Mouse (Mus musculus): ENCODE data around the gene Rimbp2. TPM values are rescaled to one million over a fixed set of nuclear protein-coding genes. Genes with fewer than 3 reads are reported as not detected.
"Not testable (repeated sequence)": the region's sequence is repeated elsewhere in the genome, so short reads cannot be mapped to it uniquely, and the experiment has no call there.

The Rimbp2 gene
- total RNA-seq, 2 experiments from 2014 or later: 0.05 to 0.25 TPM

DNA sequence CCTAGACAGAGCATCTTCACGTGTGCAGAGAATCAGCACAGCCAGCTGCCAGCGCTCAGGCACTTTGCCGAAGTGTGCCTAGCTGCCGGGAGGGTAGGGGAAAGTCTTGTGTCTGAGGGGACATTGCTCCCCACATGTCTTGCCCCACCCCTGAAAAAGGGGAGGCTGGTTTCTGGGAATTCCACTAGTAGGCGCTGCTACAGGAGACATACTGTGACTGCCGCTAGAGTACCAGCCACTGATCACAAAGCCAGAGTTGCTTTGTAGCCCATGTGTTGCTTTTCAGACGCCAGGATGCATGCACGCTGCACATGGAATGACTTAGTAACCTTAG, 213.5 kb downstream of the Rimbp2 start:
- DNase-seq: no peak

DNA sequence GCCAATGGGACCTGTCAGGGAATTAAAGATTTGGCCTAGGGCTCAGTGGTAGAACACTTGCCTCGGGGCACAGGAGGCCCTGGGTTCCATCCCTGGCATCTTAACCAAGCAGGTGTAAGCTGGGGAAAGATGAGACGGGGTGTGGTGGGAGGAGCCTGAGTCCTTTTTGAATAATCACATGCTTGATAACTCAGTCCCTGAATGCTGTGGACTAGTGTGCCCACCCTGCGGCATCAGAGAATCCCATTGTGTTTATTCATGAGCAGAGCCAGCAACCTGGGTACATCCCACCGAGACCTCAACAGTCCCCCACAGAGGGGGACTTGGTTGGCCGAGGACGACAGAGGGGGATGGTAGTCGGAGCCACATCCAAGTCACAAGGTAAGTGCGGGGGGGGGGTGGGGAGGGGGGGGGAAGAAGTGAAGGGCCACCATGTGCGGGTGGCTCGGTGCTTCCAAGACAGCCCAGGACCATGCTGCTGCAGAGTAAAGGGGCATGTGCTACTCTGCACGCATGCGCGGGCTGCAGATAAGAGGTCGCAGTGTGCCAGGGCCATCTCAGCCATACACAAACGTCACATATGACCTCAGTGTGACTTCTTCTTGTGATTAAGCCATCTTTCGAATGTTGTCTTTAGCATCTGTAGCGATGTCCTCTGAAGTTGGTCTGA, 214.0 kb downstream of the Rimbp2 start:
- DNase-seq: no peak

DNA sequence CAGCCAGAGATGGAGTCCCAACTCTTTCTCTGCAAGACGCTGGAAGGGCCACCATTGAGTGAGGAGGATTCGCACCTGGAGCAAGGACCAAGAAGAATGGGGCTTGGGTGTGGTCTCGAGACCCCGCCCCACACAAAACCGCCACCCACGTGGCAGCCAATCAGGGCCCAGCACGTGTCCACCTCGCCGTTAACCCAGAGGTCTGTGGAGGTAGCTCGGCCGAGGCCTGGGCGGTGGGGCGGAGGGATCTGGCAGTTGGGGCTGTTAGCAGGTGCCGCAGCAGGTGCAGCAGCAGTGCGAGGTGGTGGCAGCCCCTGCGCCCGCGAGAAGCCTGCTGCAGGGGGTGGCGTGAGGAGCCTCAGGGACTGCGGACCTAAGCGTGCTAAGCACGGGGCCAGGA, 217.4 kb downstream of the Rimbp2 start:
- no peak for DNase-seq

DNA sequence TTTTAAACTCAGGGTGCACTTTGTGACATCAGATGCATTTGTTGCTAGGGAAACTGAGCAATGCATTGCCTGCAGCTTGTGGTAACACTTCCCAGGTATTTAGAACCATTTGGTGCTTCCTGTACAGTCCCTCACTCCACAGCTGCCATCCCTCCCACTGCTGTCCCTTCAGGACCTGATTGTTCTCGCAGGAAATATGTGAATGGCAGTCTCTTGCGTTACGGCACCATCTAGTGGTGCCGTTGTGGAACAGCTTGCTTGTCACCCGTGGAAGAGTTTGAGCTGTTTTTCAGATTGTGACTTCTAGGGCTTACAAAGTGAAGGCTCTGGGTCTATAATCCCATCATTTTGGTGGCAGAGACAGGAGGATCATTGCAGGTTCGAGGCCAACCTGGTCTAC, 219.3 kb downstream of the Rimbp2 start:
- peak; percentile 51 for DNase-seq

DNA sequence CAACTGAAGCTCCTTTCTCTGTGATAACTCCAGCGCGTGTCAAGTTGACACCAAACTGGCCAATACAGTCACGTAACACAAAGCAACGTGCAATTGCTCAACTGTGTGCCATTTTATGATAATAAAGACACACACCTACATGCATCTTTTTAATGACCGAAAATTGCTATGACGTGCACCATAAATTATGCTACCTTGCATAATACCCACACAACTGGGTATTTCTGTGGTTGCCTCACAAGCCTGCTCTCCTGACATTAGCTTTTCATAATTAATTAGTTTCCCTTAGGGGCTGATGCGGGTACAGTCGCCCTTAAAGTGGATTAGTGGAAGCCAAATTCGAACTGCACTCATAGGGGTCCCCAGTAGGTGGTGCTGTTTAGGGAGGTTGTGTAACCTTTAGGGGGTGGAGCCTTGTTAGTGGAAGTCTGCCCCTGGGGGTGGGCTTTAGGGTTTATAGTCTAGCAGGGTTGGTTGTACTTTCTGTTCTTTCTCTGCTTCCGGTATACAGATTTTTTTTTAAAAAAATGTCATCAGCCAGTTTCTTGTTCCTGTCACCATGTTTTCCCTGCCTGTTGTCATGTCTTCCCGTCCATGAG, 220.8 kb downstream of the Rimbp2 start:
- peak; percentile 11 for DNase-seq

DNA sequence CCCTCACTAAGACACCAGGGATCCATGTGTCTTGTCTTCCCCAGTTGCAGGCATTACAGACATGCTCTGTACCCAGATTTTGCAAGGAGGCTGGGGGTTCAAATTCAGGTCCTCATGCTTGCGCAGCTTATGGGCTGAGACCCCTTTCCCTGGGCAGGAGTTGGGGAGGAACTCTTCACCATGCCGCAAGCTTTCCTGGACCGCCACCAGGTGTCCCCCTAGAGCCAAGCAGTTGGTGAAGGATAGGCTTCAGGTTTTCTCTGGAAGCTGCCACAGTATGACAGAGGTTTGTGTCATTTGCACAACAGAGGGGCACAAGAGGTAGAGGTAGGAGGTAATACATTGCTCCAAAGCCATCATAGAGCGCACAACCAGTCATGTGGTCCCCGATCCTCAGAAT, 222.7 kb downstream of the Rimbp2 start:
- DNase-seq: peak; percentile 44

DNA sequence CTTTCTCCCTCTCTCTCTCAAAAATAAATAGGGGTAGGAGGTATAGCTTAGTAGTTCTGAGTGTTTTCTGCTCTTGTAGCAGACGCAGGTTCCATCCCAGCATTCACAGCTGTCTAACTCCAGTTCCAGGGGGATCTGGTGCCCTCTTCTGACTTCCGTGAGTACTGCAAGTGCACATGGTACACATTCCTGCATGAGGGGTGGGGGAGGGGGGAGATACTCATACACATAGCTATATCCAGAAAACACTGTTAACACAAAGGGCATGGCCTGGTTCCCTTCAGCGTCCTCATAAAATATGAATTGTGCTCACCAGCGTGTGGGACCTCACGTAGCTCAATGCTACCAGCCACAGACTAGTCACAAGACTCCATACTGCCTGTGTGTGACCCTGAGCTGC, 223.9 kb downstream of the Rimbp2 start:
- DNase-seq: no peak

DNA sequence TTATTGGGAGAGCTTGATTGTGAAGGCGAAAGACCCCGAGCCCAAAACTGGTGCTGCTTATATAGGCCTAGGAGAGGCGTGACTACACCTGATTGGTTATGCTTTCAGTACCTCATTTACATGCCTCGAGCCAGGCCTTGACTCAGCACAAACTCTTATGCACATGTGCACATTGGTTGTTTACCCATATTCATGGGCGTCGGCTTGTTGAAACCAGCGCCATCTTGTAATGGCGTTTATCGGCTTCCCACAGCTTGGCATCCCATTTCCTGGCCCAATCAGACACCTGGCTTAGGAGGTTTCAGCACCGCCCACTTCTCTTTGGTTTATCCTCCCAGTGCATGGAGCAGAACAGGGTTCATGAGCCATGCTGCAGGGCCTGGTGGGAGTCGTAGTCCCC, 232.8 kb downstream of the Rimbp2 start:
- not testable (repeated sequence) for DNase-seq

DNA sequence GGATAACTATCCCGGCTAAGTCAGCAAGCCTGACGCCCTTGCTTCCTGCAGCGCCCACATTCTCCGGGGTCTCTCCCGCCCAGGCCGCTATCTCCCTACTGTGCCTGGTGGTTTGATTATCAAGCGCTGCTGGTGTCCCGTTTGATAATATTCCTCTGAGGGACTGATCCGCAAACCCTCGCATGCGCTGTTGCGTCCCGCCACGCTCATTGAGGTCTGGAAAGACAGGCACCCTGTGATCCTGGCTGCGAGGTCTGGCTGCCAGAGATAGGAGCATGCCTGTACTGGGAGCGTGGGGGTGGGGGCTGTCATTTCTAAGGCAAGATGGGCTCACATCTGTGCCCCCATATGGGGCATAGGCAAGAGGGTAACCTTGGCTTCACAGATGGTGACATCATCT, 238.1 kb downstream of the Rimbp2 start:
- no peak for DNase-seq

DNA sequence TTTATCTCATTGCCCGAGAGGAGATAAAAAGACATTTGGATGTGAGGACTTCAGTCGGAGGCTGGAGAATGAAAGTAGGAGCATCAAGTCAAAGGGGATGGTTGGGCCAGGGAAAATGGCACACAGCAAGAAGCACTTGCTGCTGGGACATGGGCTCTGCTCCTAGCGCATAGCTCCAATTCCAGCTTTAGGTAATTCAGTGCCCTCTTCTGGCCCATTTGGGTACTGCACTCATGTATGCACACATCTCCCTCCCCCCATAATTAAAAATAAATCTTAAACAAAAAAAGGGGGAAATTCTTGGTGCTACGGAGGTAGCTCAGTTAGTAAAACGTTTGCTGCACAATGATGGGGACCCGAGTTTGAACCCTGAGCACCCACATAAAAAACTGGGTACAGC, 241.4 kb downstream of the Rimbp2 start:
- peak; percentile 11 for DNase-seq

DNA sequence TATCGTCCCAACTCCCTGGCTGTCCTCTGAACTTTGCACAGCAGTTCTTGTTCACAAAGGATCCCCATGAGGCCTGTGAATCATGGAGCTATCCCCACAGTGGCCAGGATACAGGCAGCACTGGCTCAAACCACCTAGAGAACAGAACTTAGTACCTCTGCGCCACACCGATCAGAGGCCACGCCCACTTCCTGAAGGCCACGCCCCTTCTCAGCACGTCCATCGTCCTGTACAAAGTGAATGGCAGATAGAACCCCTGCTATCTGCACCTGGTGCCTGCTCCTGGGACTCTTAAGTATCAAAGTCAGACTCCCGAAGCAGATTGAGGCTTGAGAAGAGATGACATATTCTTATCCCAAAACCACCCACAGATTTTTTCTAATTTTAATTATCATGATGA, 242.7 kb downstream of the Rimbp2 start:
- no peak for DNase-seq

DNA sequence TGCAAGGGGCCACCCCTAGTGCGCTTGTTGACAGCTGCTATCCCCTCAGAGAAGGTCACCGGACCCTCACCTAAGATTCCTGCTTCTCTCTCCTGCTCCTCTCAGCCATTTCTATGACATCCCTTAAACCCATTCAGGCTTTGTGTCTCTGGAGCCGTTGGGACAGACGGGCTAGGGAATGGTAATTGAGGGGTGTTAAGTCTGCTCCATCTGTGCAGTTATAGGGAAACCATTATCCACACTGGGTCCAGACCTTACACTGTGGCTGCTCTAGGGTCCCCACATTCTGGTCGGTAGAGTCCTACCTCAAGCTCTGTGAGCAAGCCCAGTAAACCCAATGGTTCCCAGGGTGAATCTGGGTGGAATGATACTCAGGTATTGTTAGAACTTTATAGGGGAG, 244.4 kb downstream of the Rimbp2 start:
- DNase-seq: no peak

Other genes starting within 250 kb of the Rimbp2 start
- gene Stx2, start 55.1 kb upstream of the Rimbp2 start, total RNA-seq (2021): 10 to 100 TPM; 20.4 to 21.6 TPM
- gene Ran, start 66.6 kb upstream of the Rimbp2 start, total RNA-seq (2021): 100 to 1,000 TPM; 192 to 200 TPM
- gene Adgrd1, start 143.3 kb upstream of the Rimbp2 start, total RNA-seq (2021): 1 to 10 TPM; 6.2 to 6.5 TPM

Measured in heart, postnatal 4 days (tissue).